Mouse (Mus musculus) G1E-ER4 (cell line): Measurements from ENCODE around the gene Ly6g6d. TPM values are rescaled to one million over a fixed set of nuclear protein-coding genes. Genes with fewer than 3 reads are reported as not detected.

ENCODE experiments used
- GATA1 ChIP-seq: IDR thresholded peaks from one replicate; pipeline ENCODE4 v1.8.0; 2012; ENCODE audit warnings: low read length, inconsistent platforms
- polyA plus RNA-seq: library from polyadenylated mRNA; stranded (reverse); fragments of >175 nt; gene quantifications from 2 replicates; pipeline ENCODE4 v1.2.3, GENCODE M21; 2012

Ly6g6d gene
- polyA plus RNA-seq, 1 experiment = not detected

- TF ChIP-seq GATA1 = no peak
Measured at GRCm38 (mm10) chr17:35061299-35061698, 16.6 kb downstream of the Ly6g6d start.

GRCm38 (mm10) chr17:35060737-35061297, 17.0 kb downstream of the Ly6g6d start:
- no peak for TF ChIP-seq GATA1

GRCm38 (mm10) chr17:35060071-35060470, 17.8 kb downstream of the Ly6g6d start:
- no peak for TF ChIP-seq GATA1

- TF ChIP-seq GATA1 = no peak
Measured at GRCm38 (mm10) chr17:35058911-35059892, 18.7 kb downstream of the Ly6g6d start, which contains the start of gene Ddah2. Gene Ddah2 (plus strand): TSS chr17:35059035.

GRCm38 (mm10) chr17:35058316-35058715, 19.5 kb downstream of the Ly6g6d start:
- no peak for TF ChIP-seq GATA1

GRCm38 (mm10) chr17:35057090-35057489, 20.8 kb downstream of the Ly6g6d start:
- no peak for TF ChIP-seq GATA1

GRCm38 (mm10) chr17:35055691-35056495, 22.0 kb downstream of the Ly6g6d start:
- TF ChIP-seq GATA1 = no peak

- no peak for TF ChIP-seq GATA1
Measured at GRCm38 (mm10) chr17:35052271-35052798, 25.5 kb downstream of the Ly6g6d start.

- no peak for TF ChIP-seq GATA1
Measured at GRCm38 (mm10) chr17:35051156-35052086, 26.4 kb downstream of the Ly6g6d start.

GRCm38 (mm10) chr17:35050126-35050750, 27.6 kb downstream of the Ly6g6d start:
- TF ChIP-seq GATA1 = no peak

- no peak for TF ChIP-seq GATA1
Measured at GRCm38 (mm10) chr17:35049561-35050016, 28.3 kb downstream of the Ly6g6d start, which contains the start of gene Clic1. Gene Clic1 (plus strand): TSS chr17:35049966.

GRCm38 (mm10) chr17:35048932-35049440, 28.9 kb downstream of the Ly6g6d start:
- TF ChIP-seq GATA1 = no peak

- no peak for TF ChIP-seq GATA1
Measured at GRCm38 (mm10) chr17:35048149-35048931, 29.5 kb downstream of the Ly6g6d start.
